In genomic region chr17:28986833-28987232, GRCm38 (mm10) we compare ENCODE assay signal across 9 mouse cellular contexts. TPM values are rescaled to one million over a fixed set of nuclear protein-coding genes. Genes with fewer than 3 reads are reported as not detected.
DNase-seq lines count a peak whose midpoint lies in the region; ATAC-seq and TF ChIP-seq lines count a peak whose summit lies in the region.
"Had no signal": no experiment of that assay in that cellular context is flagged by ENCODE, and none has a peak within 500 bp of the region (broad histone marks: within the 10 kb centered on the region; RNA-seq: fewer than 3 reads in every experiment).

No protein-coding gene starts in this region.

- H3K4me3 ChIP-seq in liver, embryonic 11.5 days (ENCODE audit: low read depth, low read length) = no peak overlapping the region
- no peak overlapping the region for H3K4me3 ChIP-seq in MEL (ENCODE audit: control insufficient read depth in 1 of 2, insufficient read depth in 1 of 2, low read depth in 2 of 2, low read length in 2 of 2)
- H3K4me3 ChIP-seq: liver, embryonic 15.5 days; stomach, embryonic 15.5 days had no signal

- peak; percentile 42 to 86 (median 64) for TF ChIP-seq CTCF in MEL (IDR thresholded peaks at IDR 0.05 in 2 of 3, conservative IDR thresholded peaks at IDR 0.05 in 1 of 3; ENCODE audit: control insufficient read depth in 1 of 3, insufficient read depth in 1 of 3, low read depth in 2 of 3, low read length in 3 of 3, poor library complexity in 1 of 3, severe bottlenecking in 1 of 3)

- no peak overlapping the region for H3K4me2 ChIP-seq in liver, embryonic 11.5 days
- H3K4me2 ChIP-seq: liver, embryonic 15.5 days; stomach, embryonic 15.5 days had no signal

- intact Hi-C loops in left cerebral cortex, postnatal 10 days (cut with DNase I) = no loop called here
- intact Hi-C loops in gastrocnemius, postnatal 36 days (cut with DNase I) = loop anchor here (5.0 kb wide), 1 partner anchor 35 kb away; no protein-coding TSS in a partner anchor

- TF ChIP-seq POLR2A in MEL (IDR thresholded peaks at IDR 0.05; ENCODE audit: control insufficient read depth in 1 of 2, insufficient read depth in 1 of 2, low read depth in 1 of 2, low read length in 2 of 2, poor library complexity in 1 of 2) = no peak

- H3K9me3 ChIP-seq in liver, embryonic 11.5 days (ENCODE audit: control insufficient read depth, low read length) = no peaks in the 10 kb centered on the region
- H3K9me3 ChIP-seq in MEL (replicated peaks; ENCODE audit: insufficient read depth, low read length) = no peaks in the 10 kb centered on the region
- H3K9me3 ChIP-seq: liver, embryonic 15.5 days; stomach, embryonic 15.5 days had no signal

- H3K27me3 ChIP-seq in liver, embryonic 11.5 days (replicated peaks; ENCODE audit: control insufficient read depth, insufficient read depth, low read length) = no peaks in the 10 kb centered on the region
- no peaks in the 10 kb centered on the region for H3K27me3 ChIP-seq in MEL (ENCODE audit: control insufficient read depth in 1 of 2, insufficient read depth in 2 of 2, low read length in 2 of 2)
- H3K27me3 ChIP-seq: liver, embryonic 15.5 days; stomach, embryonic 15.5 days had no signal

- H3K36me3 ChIP-seq in liver, embryonic 11.5 days (ENCODE audit: control insufficient read depth, insufficient read depth, low read length) = peaks cover 19% of the 10 kb centered on the region
- H3K36me3 ChIP-seq in MEL (ENCODE audit: control insufficient read depth in 1 of 2, insufficient read depth in 2 of 2, low read length in 2 of 2) = no peaks in the 10 kb centered on the region; a peak in 2 of 4 replicates

- DNase-seq in liver (peak; percentile 45), MEL (ENCODE audit: low read depth, low spot score) (peak; percentile 54)
- no peak for DNase-seq in liver, embryonic 11.5 days (ENCODE audit: low spot score)
- DNase-seq in c-Kit-negative CD71-positive TER-119-positive erythroid progenitor cells, embryonic 14.5 days (ENCODE audit: low read depth, low spot score) = peak; percentile 22
- DNase-seq in left cerebral cortex, postnatal 10 days (ENCODE audit: extremely low spot score in 1 of 2, low spot score in 2 of 2) = no peak
- DNase-seq in gastrocnemius, postnatal 36 days = no peak

- ATAC-seq in liver, embryonic 11.5 days (replicated peaks; ENCODE audit: low FRiP score) = no peak
- ATAC-seq in megakaryocyte, adult 5-6 weeks (ENCODE audit: poor library complexity, severe bottlenecking) = peak; percentile 56; the same call in 1 of the 2 replicates

- no peaks in the 10 kb centered on the region for H3K79me2 ChIP-seq in MEL (ENCODE audit: control insufficient read depth, insufficient read depth, low read length, poor library complexity)

- TF ChIP-seq EP300 in MEL (IDR thresholded peaks at IDR 0.05; ENCODE audit: low read depth in 1 of 2, low read length in 2 of 2) = no peak

- peak; percentile 3; the same call in 1 of the 2 replicates for TF ChIP-seq RAD21 in MEL (IDR thresholded peaks at IDR 0.05; ENCODE audit: low read depth, low read length)

- no peak overlapping the region for H3K27ac ChIP-seq in liver, embryonic 11.5 days (ENCODE audit: low read depth, low read length)
- H3K27ac ChIP-seq in MEL (ENCODE audit: control insufficient read depth, low read depth, low read length) = no peak overlapping the region
- H3K27ac ChIP-seq: liver, embryonic 15.5 days; stomach, embryonic 15.5 days had no signal

- H3K9ac ChIP-seq in liver, embryonic 11.5 days (ENCODE audit: low read depth, low read length) = no peak overlapping the region
- H3K9ac ChIP-seq in MEL (ENCODE audit: control insufficient read depth, low read depth, low read length, poor library complexity, severe bottlenecking) = no peak overlapping the region
- H3K9ac ChIP-seq: liver, embryonic 15.5 days; stomach, embryonic 15.5 days had no signal

- no peaks in the 10 kb centered on the region for H3K4me1 ChIP-seq in liver, embryonic 11.5 days (replicated peaks; ENCODE audit: control insufficient read depth, insufficient read depth, low read length)
- H3K4me1 ChIP-seq in MEL (ENCODE audit: control insufficient read depth in 1 of 2, insufficient read depth in 2 of 2, low read length in 2 of 2) = no peaks in the 10 kb centered on the region
- H3K4me1 ChIP-seq: stomach, embryonic 15.5 days had no signal

TF ChIP-seq in MEL, 35 proteins besides CTCF, POLR2A, EP300 and RAD21:
- TF ChIP-seq SMC3 (IDR thresholded peaks at IDR 0.05; ENCODE audit: low read depth, low read length) (peak; percentile 29), CHD2 (IDR thresholded peaks at IDR 0.05; ENCODE audit: low read length) (no peak), MYC (IDR thresholded peaks at IDR 0.05; ENCODE audit: low read depth, low read length) (peak; percentile 38; the same call in 1 of the 2 replicates)

RNA-seq across cellular contexts. Expression of gene Stk38, which starts 21.0 kb away (rescaled TPM):
- polyA plus RNA-seq in liver, embryonic 11.5 days (2014; fragmentation: Nextera tagmentation; extraction: Ambion mirVana) = 83.3 and 90.1 TPM in 2 replicates
- total RNA-seq in MEL (2012; rRNA removed) = 14.4 and 17.1 TPM in 2 replicates
- polyA plus RNA-seq in MEL (2012; ENCODE audit: insufficient read depth in 1 of 2, insufficient read length in 2 of 2, low read depth in 1 of 2, low replicate concordance in 2 of 2, missing spikeins in 1 of 2) = 100 to 1,000 TPM in 1 of 2 experiments, 10 to 100 TPM in 1; 49.3 to 290 TPM
- total RNA-seq in megakaryocyte, adult 5-6 weeks (2015) = 312 and 327 TPM in 2 replicates
- 237 and 269 TPM in 2 replicates for total RNA-seq in megakaryocyte, adult 5-6 weeks (2017)
- 10 to 100 TPM; 54.9 to 60.3 TPM for total RNA-seq in left cerebral cortex, postnatal 10 days (2021)
- 10 to 100 TPM; 23.0 to 26.1 TPM for total RNA-seq in gastrocnemius, postnatal 36 days (2021)

RNA-seq across cellular contexts. Expression of gene Kctd20, which starts 35.1 kb away (rescaled TPM):
- polyA plus RNA-seq in liver, embryonic 11.5 days (2014; fragmentation: Nextera tagmentation; extraction: Ambion mirVana) = 75.2 and 89.2 TPM in 2 replicates
- 39.1 and 41.8 TPM in 2 replicates for total RNA-seq in MEL (2012; rRNA removed)
- polyA plus RNA-seq in MEL (2012; ENCODE audit: insufficient read depth in 1 of 2, insufficient read length in 2 of 2, low read depth in 1 of 2, low replicate concordance in 2 of 2, missing spikeins in 1 of 2) = 10 to 100 TPM in 1 of 2 experiments, not detected in 1; 65.4 TPM
- 130 and 131 TPM in 2 replicates for total RNA-seq in megakaryocyte, adult 5-6 weeks (2015)
- 203 and 222 TPM in 2 replicates for total RNA-seq in megakaryocyte, adult 5-6 weeks (2017)
- total RNA-seq in left cerebral cortex, postnatal 10 days (2021) = 10 to 100 TPM; 81.7 to 83.4 TPM
- total RNA-seq in gastrocnemius, postnatal 36 days (2021) = 10 to 100 TPM; 32.2 to 36.7 TPM

RNA-seq across cellular contexts. Expression of gene Pxt1, which starts 43.2 kb away (rescaled TPM):
- 0.30 and 0.92 TPM in 2 replicates for polyA plus RNA-seq in liver, embryonic 11.5 days (2014; fragmentation: Nextera tagmentation; extraction: Ambion mirVana)
- not detected in 2 replicates for total RNA-seq in MEL (2012; rRNA removed)
- not detected for polyA plus RNA-seq in MEL (2012; ENCODE audit: insufficient read depth in 1 of 2, insufficient read length in 2 of 2, low read depth in 1 of 2, low replicate concordance in 2 of 2, missing spikeins in 1 of 2)
- 0.74 and 1.2 TPM in 2 replicates for total RNA-seq in megakaryocyte, adult 5-6 weeks (2015)
- total RNA-seq in megakaryocyte, adult 5-6 weeks (2017) = 0.44 and 0.49 TPM in 2 replicates
- not detected for total RNA-seq in left cerebral cortex, postnatal 10 days (2021)
- not detected for total RNA-seq in gastrocnemius, postnatal 36 days (2021)
- polyA plus RNA-seq: stomach, embryonic 15.5 days had no signal

RNA-seq across cellular contexts. Expression of gene Srsf3, which starts 45.6 kb away (rescaled TPM):
- polyA plus RNA-seq in liver, embryonic 11.5 days (2014; fragmentation: Nextera tagmentation; extraction: Ambion mirVana) = 532 and 579 TPM in 2 replicates
- 312 and 367 TPM in 2 replicates for total RNA-seq in MEL (2012; rRNA removed)
- polyA plus RNA-seq in MEL (2012; ENCODE audit: insufficient read depth in 1 of 2, insufficient read length in 2 of 2, low read depth in 1 of 2, low replicate concordance in 2 of 2, missing spikeins in 1 of 2) = 100 to 1,000 TPM; 326 to 556 TPM
- total RNA-seq in megakaryocyte, adult 5-6 weeks (2015) = 317 and 383 TPM in 2 replicates
- 479 and 534 TPM in 2 replicates for total RNA-seq in megakaryocyte, adult 5-6 weeks (2017)
- 100 to 1,000 TPM; 148 to 157 TPM for total RNA-seq in left cerebral cortex, postnatal 10 days (2021)
- 10 to 100 TPM; 32.6 to 42.1 TPM for total RNA-seq in gastrocnemius, postnatal 36 days (2021)

Comparison
In these comparisons a context has a peak if more than half of its experiments do, and no peak if none do; other contexts are left out.
1. DNase-seq: peak in liver (single experiment), MEL (single experiment) and c-Kit-negative CD71-positive TER-119-positive erythroid progenitor cells, embryonic 14.5 days (single experiment); none in liver, embryonic 11.5 days (single experiment), left cerebral cortex, postnatal 10 days (0 of 2) and gastrocnemius, postnatal 36 days (0 of 2).